Mouse (Mus musculus): Measurements from ENCODE around the gene Rab3c. TPM values are rescaled to one million over a fixed set of nuclear protein-coding genes. Genes with fewer than 3 reads are reported as not detected.

Rab3c gene
- total RNA-seq, 2 experiments from 2014 or later, result 180 to 190 TPM

GRCm38 (mm10) chr13:110198906-110199305, 81.9 kb downstream of the Rab3c start:
- DNase-seq (ENCODE audit: extremely low spot score in 1 of 2, low spot score in 1 of 2), result no peak

GRCm38 (mm10) chr13:110190039-110190438, 90.8 kb downstream of the Rab3c start:
- no peak for DNase-seq (ENCODE audit: extremely low spot score in 1 of 2, low spot score in 1 of 2)

- DNase-seq (ENCODE audit: extremely low spot score in 1 of 2, low spot score in 1 of 2), result no peak
Measured at GRCm38 (mm10) chr13:110184963-110185685, 95.7 kb downstream of the Rab3c start.

- DNase-seq (ENCODE audit: extremely low spot score in 1 of 2, low spot score in 1 of 2), result no peak
Measured at GRCm38 (mm10) chr13:110175651-110176050, 105.1 kb downstream of the Rab3c start.

- DNase-seq (ENCODE audit: extremely low spot score in 1 of 2, low spot score in 1 of 2), result no peak
Measured at GRCm38 (mm10) chr13:110169669-110170068, 111.1 kb downstream of the Rab3c start.

GRCm38 (mm10) chr13:110169152-110169551, 111.6 kb downstream of the Rab3c start:
- no peak for DNase-seq (ENCODE audit: extremely low spot score in 1 of 2, low spot score in 1 of 2)

- DNase-seq (ENCODE audit: extremely low spot score in 1 of 2, low spot score in 1 of 2), result no peak
Measured at GRCm38 (mm10) chr13:110168570-110168969, 112.2 kb downstream of the Rab3c start.

GRCm38 (mm10) chr13:110166622-110167330, 114.0 kb downstream of the Rab3c start:
- DNase-seq (ENCODE audit: extremely low spot score in 1 of 2, low spot score in 1 of 2), result no peak

GRCm38 (mm10) chr13:110159980-110160379, 120.8 kb downstream of the Rab3c start:
- no peak for DNase-seq (ENCODE audit: extremely low spot score in 1 of 2, low spot score in 1 of 2)

- no peak for DNase-seq (ENCODE audit: extremely low spot score in 1 of 2, low spot score in 1 of 2)
Measured at GRCm38 (mm10) chr13:110158588-110159519, 121.9 kb downstream of the Rab3c start.

GRCm38 (mm10) chr13:110145545-110145944, 135.3 kb downstream of the Rab3c start:
- DNase-seq (ENCODE audit: extremely low spot score in 1 of 2, low spot score in 1 of 2), result no peak

- DNase-seq (ENCODE audit: extremely low spot score in 1 of 2, low spot score in 1 of 2), result no peak
Measured at GRCm38 (mm10) chr13:110145019-110145418, 135.8 kb downstream of the Rab3c start.

- DNase-seq (ENCODE audit: extremely low spot score in 1 of 2, low spot score in 1 of 2), result peak; percentile 10 to 28
Measured at GRCm38 (mm10) chr13:110139339-110139738, 141.5 kb downstream of the Rab3c start.

GRCm38 (mm10) chr13:110138644-110139043, 142.2 kb downstream of the Rab3c start:
- no peak for DNase-seq (ENCODE audit: extremely low spot score in 1 of 2, low spot score in 1 of 2)

- no peak for DNase-seq (ENCODE audit: extremely low spot score in 1 of 2, low spot score in 1 of 2)
Measured at GRCm38 (mm10) chr13:110127613-110128258, 153.1 kb downstream of the Rab3c start.

GRCm38 (mm10) chr13:110122825-110123224, 158.0 kb downstream of the Rab3c start:
- no peak for DNase-seq (ENCODE audit: extremely low spot score in 1 of 2, low spot score in 1 of 2)

- DNase-seq (ENCODE audit: extremely low spot score in 1 of 2, low spot score in 1 of 2), result no peak
Measured at GRCm38 (mm10) chr13:110116892-110117291, 163.9 kb downstream of the Rab3c start.

- no peak for DNase-seq (ENCODE audit: extremely low spot score in 1 of 2, low spot score in 1 of 2)
Measured at GRCm38 (mm10) chr13:110116316-110116715, 164.5 kb downstream of the Rab3c start.

GRCm38 (mm10) chr13:110114870-110115645, 165.7 kb downstream of the Rab3c start:
- no peak for DNase-seq (ENCODE audit: extremely low spot score in 1 of 2, low spot score in 1 of 2)

Data from layer of hippocampus, postnatal 25 days (tissue).